Mouse (Mus musculus): ENCODE data around the gene Tnpo2. TPM values are rescaled to one million over a fixed set of nuclear protein-coding genes. Genes with fewer than 3 reads are reported as not detected.
A peak's percentile ranks its signal among the peaks of the same experiment; 100 is the strongest.

Tnpo2 gene
- polyA plus RNA-seq, 1 experiment from 2014 or later: 19.3 TPM

- H3K4me1 ChIP-seq (replicated peaks): peaks cover 5% of the 10 kb centered on the region; the same call in 1 of the 2 replicates
- H3K4me2 ChIP-seq: no peak overlapping the region
- H3K27me3 ChIP-seq: peaks cover 60% of the 10 kb centered on the region
- ATAC-seq (ENCODE audit: insufficient read depth): no peak
- 21% methylated on average over 25 of the region's 25 CpGs for WGBS (ENCODE audit: insufficient replicate concordance)
- H3K9ac ChIP-seq: no peak overlapping the region
- no peaks in the 10 kb centered on the region for H3K36me3 ChIP-seq (replicated peaks)
- H3K4me3 ChIP-seq (replicated peaks): no peak overlapping the region
- H3K9me3 ChIP-seq (replicated peaks): no peaks in the 10 kb centered on the region
- H3K27ac ChIP-seq (replicated peaks): no peak overlapping the region
Observed at GRCm38 (mm10) chr8:85007686-85008085, 29.0 kb upstream of the Tnpo2 start.

GRCm38 (mm10) chr8:85011242-85011641 is 25.5 kb upstream of the Tnpo2 start:
- H3K27ac ChIP-seq (replicated peaks): no peak overlapping the region
- H3K4me2 ChIP-seq: no peak overlapping the region
- H3K27me3 ChIP-seq: peaks cover 84% of the 10 kb centered on the region
- 14% methylated on average over 28 of the region's 28 CpGs for WGBS (ENCODE audit: insufficient replicate concordance)
- no peaks in the 10 kb centered on the region for H3K9me3 ChIP-seq (replicated peaks)
- no peak for ATAC-seq (ENCODE audit: insufficient read depth)
- no peaks in the 10 kb centered on the region for H3K36me3 ChIP-seq (replicated peaks)
- peaks cover 11% of the 10 kb centered on the region for H3K4me1 ChIP-seq (replicated peaks)
- no peak overlapping the region for H3K9ac ChIP-seq
- H3K4me3 ChIP-seq (replicated peaks): no peak overlapping the region

- 5% methylated on average over 26 of the region's 26 CpGs for WGBS (ENCODE audit: insufficient replicate concordance)
- ATAC-seq (ENCODE audit: insufficient read depth): 0 out of 2 replicates have a peak, but pooled peaks have one; percentile 16
- no peak overlapping the region for H3K27ac ChIP-seq (replicated peaks)
- H3K36me3 ChIP-seq (replicated peaks): peaks cover 8% of the 10 kb centered on the region
- H3K4me3 ChIP-seq (replicated peaks): peak overlapping the region; percentile 11; the same call in 1 of the 2 replicates
- H3K27me3 ChIP-seq: peaks cover 67% of the 10 kb centered on the region
- no peaks in the 10 kb centered on the region for H3K9me3 ChIP-seq (replicated peaks)
- H3K4me2 ChIP-seq: peak overlapping the region; percentile 63
- H3K9ac ChIP-seq: no peak overlapping the region
- H3K4me1 ChIP-seq (replicated peaks): peaks cover 6% of the 10 kb centered on the region
Observed at GRCm38 (mm10) chr8:85013230-85013840, 23.4 kb upstream of the Tnpo2 start.

GRCm38 (mm10) chr8:85014431-85014830 is 22.3 kb upstream of the Tnpo2 start, which contains the start of gene Best2:
Gene Best2, minus strand, starts transcription at chr8:85014531.
- no peak for ATAC-seq (ENCODE audit: insufficient read depth)
- H3K9me3 ChIP-seq (replicated peaks): no peaks in the 10 kb centered on the region
- no peak within 1 kb of the TSS for H3K27ac ChIP-seq (replicated peaks)
- no peak within 1 kb of the TSS for H3K9ac ChIP-seq
- peaks cover 19% of the 10 kb centered on the region for H3K36me3 ChIP-seq (replicated peaks)
- WGBS (ENCODE audit: insufficient replicate concordance): 36% methylated on average over 2 of the region's 2 CpGs
- peaks cover 6% of the 10 kb centered on the region for H3K4me1 ChIP-seq (replicated peaks)
- peaks cover 56% of the 10 kb centered on the region for H3K27me3 ChIP-seq
- H3K4me2 ChIP-seq: peak within 1 kb of the TSS; percentile 63
- peak within 1 kb of the TSS; percentile 11; the same call in 1 of the 2 replicates for H3K4me3 ChIP-seq (replicated peaks)

- no peak for ATAC-seq (ENCODE audit: insufficient read depth)
- Histone ChIP-seq H3K4me3 (replicated peaks) (no peak overlapping the region), H3K4me2 (no peak overlapping the region), H3K9ac (no peak overlapping the region), H3K9me3 (replicated peaks) (no peaks in the 10 kb centered on the region), H3K27me3 (peaks cover 38% of the 10 kb centered on the region), H3K4me1 (replicated peaks) (peaks cover 6% of the 10 kb centered on the region), H3K27ac (replicated peaks) (no peak overlapping the region), H3K36me3 (replicated peaks) (peaks cover 42% of the 10 kb centered on the region)
- 66% methylated on average over 10 of the region's 10 CpGs for WGBS (ENCODE audit: insufficient replicate concordance)
Observed at GRCm38 (mm10) chr8:85016724-85017123, 20.0 kb upstream of the Tnpo2 start.

GRCm38 (mm10) chr8:85017209-85017608 is 19.5 kb upstream of the Tnpo2 start:
- Histone ChIP-seq H3K27ac (replicated peaks) (no peak overlapping the region), H3K4me3 (replicated peaks) (no peak overlapping the region), H3K9me3 (replicated peaks) (no peaks in the 10 kb centered on the region), H3K4me1 (replicated peaks) (peaks cover 6% of the 10 kb centered on the region), H3K36me3 (replicated peaks) (peaks cover 46% of the 10 kb centered on the region), H3K4me2 (no peak overlapping the region), H3K27me3 (peaks cover 34% of the 10 kb centered on the region), H3K9ac (no peak overlapping the region)
- ATAC-seq (ENCODE audit: insufficient read depth): no peak
- WGBS (ENCODE audit: insufficient replicate concordance): 61% methylated on average over 5 of the region's 5 CpGs

GRCm38 (mm10) chr8:85021514-85022055 is 15.1 kb upstream of the Tnpo2 start:
- Histone ChIP-seq H3K4me2 (no peak overlapping the region), H3K36me3 (replicated peaks) (peaks cover 67% of the 10 kb centered on the region), H3K9ac (no peak overlapping the region), H3K27ac (replicated peaks) (no peak overlapping the region), H3K4me1 (replicated peaks) (peaks cover 26% of the 10 kb centered on the region), H3K4me3 (replicated peaks) (no peak overlapping the region), H3K9me3 (replicated peaks) (no peaks in the 10 kb centered on the region), H3K27me3 (no peaks in the 10 kb centered on the region)
- ATAC-seq (ENCODE audit: insufficient read depth): no peak
- WGBS (ENCODE audit: insufficient replicate concordance): 81% methylated on average over 3 of the region's 3 CpGs

GRCm38 (mm10) chr8:85023846-85024245 is 12.9 kb upstream of the Tnpo2 start:
- peak overlapping the region; percentile 91 for H3K4me2 ChIP-seq
- no peaks in the 10 kb centered on the region for H3K27me3 ChIP-seq
- no peak overlapping the region for H3K9ac ChIP-seq
- H3K4me1 ChIP-seq (replicated peaks): peaks cover 38% of the 10 kb centered on the region
- peaks cover 58% of the 10 kb centered on the region for H3K36me3 ChIP-seq (replicated peaks)
- no peak for ATAC-seq (ENCODE audit: insufficient read depth)
- no peak overlapping the region for H3K27ac ChIP-seq (replicated peaks)
- H3K9me3 ChIP-seq (replicated peaks): no peaks in the 10 kb centered on the region
- H3K4me3 ChIP-seq (replicated peaks): peak overlapping the region; percentile 86
- WGBS (ENCODE audit: insufficient replicate concordance): 85% methylated on average over 3 of the region's 3 CpGs

GRCm38 (mm10) chr8:85025098-85025932 is 11.4 kb upstream of the Tnpo2 start, which contains the start of gene Asna1:
Gene Asna1, minus strand, starts transcription at chr8:85025281.
- ATAC-seq (ENCODE audit: insufficient read depth): peak; percentile 79
- Histone ChIP-seq H3K27ac (replicated peaks) (peak within 1 kb of the TSS; percentile 94), H3K27me3 (no peaks in the 10 kb centered on the region), H3K9me3 (replicated peaks) (no peaks in the 10 kb centered on the region), H3K4me3 (replicated peaks) (peak within 1 kb of the TSS; percentile 86), H3K36me3 (replicated peaks) (peaks cover 58% of the 10 kb centered on the region), H3K4me1 (replicated peaks) (peaks cover 52% of the 10 kb centered on the region), H3K9ac (peak within 1 kb of the TSS; percentile 75), H3K4me2 (peak within 1 kb of the TSS; percentile 91)
- WGBS (ENCODE audit: insufficient replicate concordance): 2% methylated on average over 30 of the region's 30 CpGs

- peaks cover 53% of the 10 kb centered on the region for H3K4me1 ChIP-seq (replicated peaks)
- peak; percentile 77 for ATAC-seq (ENCODE audit: insufficient read depth)
- H3K9ac ChIP-seq: peak within 1 kb of the TSS; percentile 98
- peak within 1 kb of the TSS; percentile 91 for H3K4me2 ChIP-seq
- no peaks in the 10 kb centered on the region for H3K9me3 ChIP-seq (replicated peaks)
- H3K27ac ChIP-seq (replicated peaks): peak within 1 kb of the TSS; percentile 94
- WGBS (ENCODE audit: insufficient replicate concordance): under 1% methylated on average over 75 of the region's 75 CpGs
- H3K27me3 ChIP-seq: no peaks in the 10 kb centered on the region
- peaks cover 58% of the 10 kb centered on the region for H3K36me3 ChIP-seq (replicated peaks)
- peak within 1 kb of the TSS; percentile 86 for H3K4me3 ChIP-seq (replicated peaks)
Observed at GRCm38 (mm10) chr8:85026670-85027515, 9.8 kb upstream of the Tnpo2 start, which contains the start of gene Trir. Gene Trir, plus strand, starts transcription at chr8:85026823.

Data from liver, embryonic 15.5 days (tissue).